Mouse (Mus musculus) neutrophil, adult 59 days (primary cell): ENCODE measurements around the gene Gm19668. TPM values are rescaled to one million over a fixed set of nuclear protein-coding genes. Genes with fewer than 3 reads are reported as not detected.

ENCODE experiments used
- total RNA-seq, 2 experiments: library from RNA; stranded (reverse); gene quantifications; 1 replicate in 1 of 2; 2 replicates in 1 of 2; pipeline ENCODE4 v1.2.4; 2023

Gene Gm19668
- not detected for total RNA-seq

GRCm38 (mm10) chr10:77798921-77799508 is at the start of gene Gm19668:
Gm19668 (minus strand) TSS chr10:77799133.

GRCm38 (mm10) chr10:77846503-77846902 is 47.6 kb upstream of the Gm19668 start, which contains the start of gene Gm36176:
Gm36176 (plus strand) TSS chr10:77846803.

GRCm38 (mm10) chr10:77835647-77836046 is 36.7 kb upstream of the Gm19668 start, which contains the start of gene Krtap10-10:
Krtap10-10 (plus strand) TSS chr10:77835947.

GRCm38 (mm10) chr10:77826951-77827350 is 28.0 kb upstream of the Gm19668 start, which contains the start of gene Krtap10-4:
Krtap10-4 (minus strand) TSS chr10:77827095.

GRCm38 (mm10) chr10:77814382-77814781 is 15.4 kb upstream of the Gm19668 start, which contains the start of gene Gm2696:
Gm2696 (plus strand) TSS chr10:77814682.

GRCm38 (mm10) chr10:77811743-77812142 is 12.8 kb upstream of the Gm19668 start, which contains the start of gene Gm9507:
Gm9507 (minus strand) TSS chr10:77811843.

GRCm38 (mm10) chr10:77794976-77795375 is 4.0 kb downstream of the Gm19668 start, which contains the start of gene Gm9639:
Gm9639 (minus strand) TSS chr10:77795076.

GRCm38 (mm10) chr10:77787876-77788275 is 11.1 kb downstream of the Gm19668 start, which contains the start of gene Gm7137:
Gm7137 (minus strand) TSS chr10:77788200.

GRCm38 (mm10) chr10:77782442-77782841 is 16.5 kb downstream of the Gm19668 start, which contains the start of gene Gm3250:
Gm3250 (minus strand) TSS chr10:77782542.

GRCm38 (mm10) chr10:77776844-77777243 is 22.1 kb downstream of the Gm19668 start, which contains the start of gene Gm7138:
Gm7138 (minus strand) TSS chr10:77776944.

GRCm38 (mm10) chr10:77771225-77771624 is 27.7 kb downstream of the Gm19668 start, which contains the start of gene Gm3238:
Gm3238 (minus strand) TSS chr10:77771325.

GRCm38 (mm10) chr10:77759582-77759981 is 39.4 kb downstream of the Gm19668 start, which contains the start of gene Gm3233:
Gm3233 (minus strand) TSS chr10:77759682.

GRCm38 (mm10) chr10:77751254-77751653 is 47.7 kb downstream of the Gm19668 start, which contains the start of gene Gm9736:
Gm9736 (minus strand) TSS chr10:77751354.

Other genes starting within 250 kb of the Gm19668 start
- gene Pttg1ip, start 217.4 kb downstream of the Gm19668 start, total RNA-seq, result 10 to 100 TPM; 84.8 to 91.5 TPM
- gene Sumo3, start 193.0 kb downstream of the Gm19668 start, total RNA-seq, result 10 to 100 TPM; 53.3 to 62.0 TPM
- not detected for gene Gm49325, start 192.9 kb downstream of the Gm19668 start, total RNA-seq
- gene Ube2g2, start 176.9 kb downstream of the Gm19668 start, total RNA-seq, result 10 to 100 TPM; 31.4 to 37.3 TPM
- not detected for gene Tspear, start 112.6 kb downstream of the Gm19668 start, total RNA-seq
- gene Gm19402, start 108.4 kb downstream of the Gm19668 start, total RNA-seq, result not detected
- not detected for gene Gm9508, start 101.9 kb downstream of the Gm19668 start, total RNA-seq
- not detected for gene Gm10272, start 92.5 kb downstream of the Gm19668 start, total RNA-seq
- gene Gm10024, start 87.7 kb downstream of the Gm19668 start, total RNA-seq, result not detected
- gene Gm10142, start 83.3 kb downstream of the Gm19668 start, total RNA-seq, result not detected
- gene Krtap12-1, start 78.5 kb downstream of the Gm19668 start, total RNA-seq, result not detected
- gene Gm10100, start 72.6 kb downstream of the Gm19668 start, total RNA-seq, result not detected
- gene Gm18596, start 56.5 kb downstream of the Gm19668 start, total RNA-seq, result not detected
- not detected for gene Gm9736, start 47.8 kb downstream of the Gm19668 start, total RNA-seq
- gene Gm3233, start 39.5 kb downstream of the Gm19668 start, total RNA-seq, result not detected
- not detected for gene Gm3238, start 27.8 kb downstream of the Gm19668 start, total RNA-seq
- not detected for gene Gm7138, start 22.2 kb downstream of the Gm19668 start, total RNA-seq
- gene Gm3250, start 16.6 kb downstream of the Gm19668 start, total RNA-seq, result not detected
- not detected for gene Gm7137, start 10.9 kb downstream of the Gm19668 start, total RNA-seq
- gene Gm9639, start 4.1 kb downstream of the Gm19668 start, total RNA-seq, result not detected
- not detected for gene Gm9507, start 12.7 kb upstream of the Gm19668 start, total RNA-seq
- gene Gm2696, start 15.5 kb upstream of the Gm19668 start, total RNA-seq, result not detected
- not detected for gene Krtap10-4, start 28.0 kb upstream of the Gm19668 start, total RNA-seq
- gene Krtap10-10, start 36.8 kb upstream of the Gm19668 start, total RNA-seq, result not detected
- not detected for gene Gm36176, start 47.7 kb upstream of the Gm19668 start, total RNA-seq
- not detected for gene Gm10318, start 53.7 kb upstream of the Gm19668 start, total RNA-seq
- gene Gm3285, start 62.8 kb upstream of the Gm19668 start, total RNA-seq, result not detected
- gene Lrrc3, start 103.4 kb upstream of the Gm19668 start, total RNA-seq, result under 1 TPM; 0.11 to 0.31 TPM
- gene Trpm2, start 171.4 kb upstream of the Gm19668 start, total RNA-seq, result 100 to 1,000 TPM; 278 to 284 TPM
- 1 to 10 TPM; 9.5 to 9.7 TPM for gene 1810043G02Rik, start 179.4 kb upstream of the Gm19668 start, total RNA-seq
- gene Pfkl, start 210.9 kb upstream of the Gm19668 start, total RNA-seq, result 10 to 100 TPM; 30.5 to 37.9 TPM
- 1 to 10 TPM; 2.0 to 4.1 TPM for gene Dnmt3l, start 242.8 kb upstream of the Gm19668 start, total RNA-seq
- under 1 TPM in 1 of 2 experiments, not detected in 1; 0.22 TPM for gene Aire, start 244.5 kb upstream of the Gm19668 start, total RNA-seq